Mouse (Mus musculus): ENCODE measurements at regions not wholly inside any gene's neighbourhood (a gene's known extent, or its start where the extent isn't known, plus 50 kb on each side); places are given as distances from the start of the nearest gene placed in this dataset.

DNA sequence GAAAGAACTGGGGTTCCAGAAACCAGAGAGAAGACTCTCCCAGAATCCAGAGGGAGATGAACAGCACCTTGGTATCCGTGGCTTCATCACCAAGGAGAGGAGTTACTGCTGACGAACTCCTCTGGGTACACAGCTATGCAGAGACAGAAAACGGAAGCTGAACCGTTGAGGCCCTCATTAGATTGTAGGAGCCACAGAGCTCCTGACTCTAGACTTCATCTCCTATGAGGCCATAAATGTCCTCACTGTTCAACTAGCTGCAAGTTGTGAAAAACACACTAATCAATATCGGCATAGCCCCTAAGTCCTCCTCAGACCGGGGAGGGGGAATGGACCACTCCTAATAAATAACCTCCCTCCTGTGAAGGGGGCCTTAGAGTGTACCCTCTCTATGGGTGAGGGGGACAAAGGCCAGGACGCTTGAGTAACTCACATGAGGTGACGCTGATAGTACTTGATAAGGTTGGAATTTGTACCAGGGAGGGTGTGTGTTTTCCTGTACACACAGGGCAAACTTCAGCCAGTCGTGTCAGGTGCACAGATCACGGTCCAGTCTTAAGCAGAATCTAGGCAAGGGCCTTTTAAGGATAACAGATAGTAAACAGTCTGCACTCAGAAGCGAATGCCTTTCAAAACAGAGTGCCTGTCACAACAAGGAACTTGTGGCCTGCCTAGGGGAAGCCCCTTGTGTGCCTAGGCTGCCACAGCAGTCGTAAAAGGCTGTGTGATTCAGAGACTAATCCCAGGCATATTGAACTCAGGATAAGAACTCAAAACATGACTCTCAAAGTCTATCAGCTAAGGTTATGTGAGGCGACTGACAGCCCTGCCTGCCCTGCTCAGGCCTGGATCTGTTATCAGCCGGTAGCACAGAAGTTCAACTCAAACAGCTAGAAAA, 104.2 kb downstream of the Dyrk2 start:
- Histone ChIP-seq H3K79me2 (ENCODE audit: inconsistent target) (no peaks in the 10 kb centered on the region), H3K4me3 (ENCODE audit: inconsistent target) (no peak overlapping the region), H3K36me3 (ENCODE audit: inconsistent target) (no peaks in the 10 kb centered on the region), H3K27ac (no peak overlapping the region)
- WGBS (ENCODE audit: missing documents), result 34% methylated on average over 14 of the region's 14 CpGs

GRCm38 (mm10) chr10:118766826-118767225, 103.2 kb downstream of the Dyrk2 start:
- no peak overlapping the region for H3K4me3 ChIP-seq (ENCODE audit: inconsistent target)
- no peaks in the 10 kb centered on the region for H3K79me2 ChIP-seq (ENCODE audit: inconsistent target)
- H3K27ac ChIP-seq, result no peak overlapping the region
- WGBS (ENCODE audit: missing documents), result 89% methylated on average over 7 of the region's 7 CpGs
- no peaks in the 10 kb centered on the region for H3K36me3 ChIP-seq (ENCODE audit: inconsistent target)

DNA sequence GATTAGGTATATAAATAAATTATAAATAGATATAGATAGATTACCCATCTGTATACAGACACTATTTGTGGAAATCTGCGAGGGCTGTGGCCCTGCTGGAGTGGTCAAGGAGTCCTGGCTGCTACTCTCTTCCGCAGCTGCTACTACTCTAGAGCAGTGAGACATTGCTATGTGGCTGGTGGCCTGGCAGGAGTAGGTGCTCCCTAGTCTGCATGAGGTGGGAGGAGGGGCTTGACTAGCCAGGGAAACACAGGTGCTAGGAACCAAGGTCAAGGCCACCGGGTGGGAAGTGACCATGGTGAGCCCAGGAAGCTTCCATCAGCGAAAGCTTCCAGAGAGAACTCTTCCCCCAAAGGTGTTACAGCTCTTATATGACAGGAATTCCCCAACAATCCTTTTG, 100.3 kb downstream of the Dyrk2 start:
- Histone ChIP-seq H3K27ac (no peak overlapping the region), H3K79me2 (ENCODE audit: inconsistent target) (no peaks in the 10 kb centered on the region), H3K4me3 (ENCODE audit: inconsistent target) (no peak overlapping the region), H3K36me3 (ENCODE audit: inconsistent target) (no peaks in the 10 kb centered on the region)
- WGBS (ENCODE audit: missing documents), result 93% methylated on average over 4 of the region's 4 CpGs

GRCm38 (mm10) chr10:118778656-118779055, 91.4 kb downstream of the Dyrk2 start:
- 62% methylated on average over 10 of the region's 10 CpGs for WGBS (ENCODE audit: missing documents)

DNA sequence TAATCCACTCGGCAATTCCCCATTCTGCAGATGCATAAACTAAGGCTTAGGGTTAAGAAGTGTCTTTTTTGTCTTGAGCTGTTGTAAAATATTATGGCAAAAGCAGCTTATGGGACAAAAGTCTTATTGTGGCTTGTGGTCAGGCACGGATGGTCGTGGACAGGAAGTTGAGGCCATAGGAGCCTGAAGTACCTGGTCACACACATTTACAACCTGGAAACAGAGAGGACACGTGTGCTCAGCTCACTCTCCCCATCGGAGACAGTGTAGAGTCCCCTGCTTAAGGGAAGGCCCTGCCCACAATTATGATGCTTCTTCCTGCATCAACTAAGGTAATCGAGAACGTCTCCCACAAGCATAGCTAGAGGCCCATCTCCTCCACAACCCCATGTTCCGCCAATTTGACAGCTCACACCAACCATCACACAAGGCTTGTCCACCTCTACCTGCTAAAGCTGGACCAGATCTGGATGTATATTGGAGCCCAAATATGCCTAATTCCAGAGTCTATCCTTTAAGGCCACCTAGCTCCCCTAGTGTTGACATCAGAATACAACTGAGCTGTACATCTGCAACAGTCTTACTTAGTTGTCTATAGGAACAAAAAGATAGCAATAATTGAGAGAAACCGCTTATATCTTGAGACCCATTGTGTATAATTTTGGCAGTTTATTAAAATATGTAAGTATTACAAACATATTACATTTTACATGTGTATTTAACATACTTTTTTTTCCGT, 89.0 kb downstream of the Dyrk2 start:
- 46% methylated on average over 10 of the region's 10 CpGs for WGBS (ENCODE audit: missing documents)
- Histone ChIP-seq H3K27ac (no peak overlapping the region), H3K4me3 (ENCODE audit: inconsistent target) (no peak overlapping the region), H3K79me2 (ENCODE audit: inconsistent target) (no peaks in the 10 kb centered on the region), H3K36me3 (ENCODE audit: inconsistent target) (no peaks in the 10 kb centered on the region)

More at GRCm38 (mm10) chr10:118778656-118779055, 91.4 kb downstream of the Dyrk2 start:
- Histone ChIP-seq H3K79me2 (ENCODE audit: inconsistent target) (no peaks in the 10 kb centered on the region), H3K27ac (no peak overlapping the region), H3K36me3 (ENCODE audit: inconsistent target) (no peaks in the 10 kb centered on the region), H3K4me3 (ENCODE audit: inconsistent target) (no peak overlapping the region)

- Histone ChIP-seq H3K79me2 (ENCODE audit: inconsistent target) (no peaks in the 10 kb centered on the region), H3K4me3 (ENCODE audit: inconsistent target) (no peak overlapping the region), H3K27ac (no peak overlapping the region), H3K36me3 (ENCODE audit: inconsistent target) (no peaks in the 10 kb centered on the region)
- 47% methylated on average over 9 of the region's 10 CpGs for WGBS (ENCODE audit: missing documents)
Observed at GRCm38 (mm10) chr10:118781811-118782232, 88.2 kb downstream of the Dyrk2 start.

- 95% methylated on average over 6 of the region's 6 CpGs for WGBS (ENCODE audit: missing documents)
- Histone ChIP-seq H3K79me2 (ENCODE audit: inconsistent target) (no peaks in the 10 kb centered on the region), H3K4me3 (ENCODE audit: inconsistent target) (no peak overlapping the region), H3K27ac (no peak overlapping the region), H3K36me3 (ENCODE audit: inconsistent target) (no peaks in the 10 kb centered on the region)
Observed at GRCm38 (mm10) chr10:118782646-118783045, 87.4 kb downstream of the Dyrk2 start.

- Histone ChIP-seq H3K79me2 (ENCODE audit: inconsistent target) (no peaks in the 10 kb centered on the region), H3K27ac (no peak overlapping the region), H3K4me3 (ENCODE audit: inconsistent target) (no peak overlapping the region), H3K36me3 (ENCODE audit: inconsistent target) (no peaks in the 10 kb centered on the region)
- WGBS (ENCODE audit: missing documents), result 92% methylated on average over 8 of the region's 8 CpGs
Observed at GRCm38 (mm10) chr10:118787280-118787690, 82.7 kb downstream of the Dyrk2 start.

GRCm38 (mm10) chr10:118792352-118793100, 77.5 kb downstream of the Dyrk2 start:
- peaks cover 20% of the 10 kb centered on the region; the same call in 1 of the 2 replicates for H3K36me3 ChIP-seq (ENCODE audit: inconsistent target)
- H3K27ac ChIP-seq, result no peak overlapping the region
- H3K79me2 ChIP-seq (ENCODE audit: inconsistent target), result peaks cover 10% of the 10 kb centered on the region; the same call in 1 of the 2 replicates
- H3K4me3 ChIP-seq (ENCODE audit: inconsistent target), result no peak overlapping the region
- 90% methylated on average over 15 of the region's 15 CpGs for WGBS (ENCODE audit: missing documents)

DNA sequence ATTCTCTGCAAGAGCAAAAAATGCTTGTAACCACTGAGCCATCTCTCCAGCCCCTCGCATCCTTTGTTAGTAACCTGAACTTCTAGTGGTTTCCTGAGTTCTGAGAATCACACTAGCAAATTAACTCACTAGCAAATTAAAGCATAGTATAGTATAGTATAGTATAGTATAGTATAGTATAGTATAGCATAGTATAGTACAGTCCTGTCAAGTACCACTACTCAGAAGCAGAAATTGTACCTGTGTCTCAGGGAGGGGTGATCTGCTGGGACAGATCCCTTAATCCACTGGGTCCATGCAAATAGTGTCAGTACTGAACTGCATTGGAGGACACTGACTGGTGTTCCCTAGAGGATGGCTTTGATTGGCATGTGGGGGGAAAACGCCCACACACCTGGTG, 76.2 kb downstream of the Dyrk2 start:
- Histone ChIP-seq H3K4me3 (ENCODE audit: inconsistent target) (no peak overlapping the region), H3K36me3 (ENCODE audit: inconsistent target) (peaks cover 20% of the 10 kb centered on the region; the same call in 1 of the 2 replicates), H3K27ac (no peak overlapping the region), H3K79me2 (ENCODE audit: inconsistent target) (peaks cover 10% of the 10 kb centered on the region; the same call in 1 of the 2 replicates)
- WGBS (ENCODE audit: missing documents), result 100% methylated on average over 2 of the region's 2 CpGs

GRCm38 (mm10) chr10:118794395-118795060, 75.5 kb downstream of the Dyrk2 start:
- Histone ChIP-seq H3K27ac (no peak overlapping the region), H3K36me3 (ENCODE audit: inconsistent target) (peaks cover 20% of the 10 kb centered on the region; the same call in 1 of the 2 replicates), H3K79me2 (ENCODE audit: inconsistent target) (peaks cover 10% of the 10 kb centered on the region; the same call in 1 of the 2 replicates), H3K4me3 (ENCODE audit: inconsistent target) (no peak overlapping the region)
- 82% methylated on average over 9 of the region's 9 CpGs for WGBS (ENCODE audit: missing documents)

- Histone ChIP-seq H3K27ac (no peak overlapping the region), H3K36me3 (ENCODE audit: inconsistent target) (peaks cover 20% of the 10 kb centered on the region; the same call in 1 of the 2 replicates), H3K4me3 (ENCODE audit: inconsistent target) (no peak overlapping the region), H3K79me2 (ENCODE audit: inconsistent target) (peaks cover 10% of the 10 kb centered on the region; the same call in 1 of the 2 replicates)
- WGBS (ENCODE audit: missing documents), result 77% methylated on average over 3 of the region's 3 CpGs
Observed at GRCm38 (mm10) chr10:118795061-118795407, 75.0 kb downstream of the Dyrk2 start.

DNA sequence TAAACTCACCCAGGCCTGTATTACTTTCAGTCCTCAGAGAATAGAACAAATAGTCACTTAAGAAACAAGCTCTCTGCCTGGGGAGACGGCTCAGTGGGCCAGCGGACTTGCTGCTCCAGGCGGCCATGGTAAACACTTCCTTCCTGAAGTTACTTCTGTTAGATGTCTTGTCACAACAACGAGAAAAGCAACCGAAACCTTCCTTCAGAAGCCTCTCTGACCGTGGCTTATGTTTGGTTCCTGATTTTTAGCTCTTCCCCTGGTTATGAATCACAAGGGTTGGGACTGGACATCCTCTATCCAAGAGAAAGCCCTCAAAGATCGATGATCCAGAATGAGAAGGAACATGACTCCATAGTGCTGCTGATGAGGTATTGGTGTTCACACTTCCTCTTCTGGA, 73.5 kb downstream of the Dyrk2 start:
- H3K27ac ChIP-seq, result peak overlapping the region; percentile 85
- H3K4me3 ChIP-seq (ENCODE audit: inconsistent target), result peak overlapping the region; percentile 25
- peaks cover 10% of the 10 kb centered on the region; the same call in 1 of the 2 replicates for H3K79me2 ChIP-seq (ENCODE audit: inconsistent target)
- 1% methylated on average over 7 of the region's 7 CpGs for WGBS (ENCODE audit: missing documents)
- H3K36me3 ChIP-seq (ENCODE audit: inconsistent target), result peaks cover 20% of the 10 kb centered on the region; the same call in 1 of the 2 replicates

DNA sequence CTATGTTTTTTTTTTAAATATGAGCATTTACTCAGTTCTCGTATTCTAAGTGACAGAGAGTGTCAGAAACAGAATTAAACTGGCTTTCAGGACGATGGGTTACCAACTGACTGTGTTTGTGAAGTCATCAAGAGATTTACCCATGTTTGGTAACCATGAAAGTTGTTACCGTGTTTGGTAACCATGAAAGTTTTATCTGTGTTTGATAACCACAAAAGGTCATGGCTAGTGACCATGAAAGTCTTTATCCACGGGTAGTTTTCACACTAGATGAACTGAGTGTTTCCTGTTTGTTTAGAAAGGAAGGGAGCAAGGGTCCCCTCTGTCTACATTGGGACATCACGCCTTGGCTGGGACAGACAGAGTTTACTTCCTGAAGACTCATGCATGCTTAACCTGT, 72.8 kb downstream of the Dyrk2 start:
- Histone ChIP-seq H3K36me3 (ENCODE audit: inconsistent target) (peaks cover 20% of the 10 kb centered on the region; the same call in 1 of the 2 replicates), H3K79me2 (ENCODE audit: inconsistent target) (peaks cover 10% of the 10 kb centered on the region; the same call in 1 of the 2 replicates), H3K4me3 (ENCODE audit: inconsistent target) (no peak overlapping the region), H3K27ac (peak overlapping the region; percentile 85; the same call in 1 of the 2 replicates)
- WGBS (ENCODE audit: missing documents), result 62% methylated on average over 5 of the region's 5 CpGs

Measured in macrophage (primary cell).